Mouse (Mus musculus) kidney, postnatal 10 days (tissue): Measurements from ENCODE around the gene Csf3.

ENCODE experiments used
- DNase-seq: peaks from one replicate; pipeline ENCODE4 v3.0.0; 2021; ENCODE audit warnings: mixed read lengths

Gene Csf3

DNA sequence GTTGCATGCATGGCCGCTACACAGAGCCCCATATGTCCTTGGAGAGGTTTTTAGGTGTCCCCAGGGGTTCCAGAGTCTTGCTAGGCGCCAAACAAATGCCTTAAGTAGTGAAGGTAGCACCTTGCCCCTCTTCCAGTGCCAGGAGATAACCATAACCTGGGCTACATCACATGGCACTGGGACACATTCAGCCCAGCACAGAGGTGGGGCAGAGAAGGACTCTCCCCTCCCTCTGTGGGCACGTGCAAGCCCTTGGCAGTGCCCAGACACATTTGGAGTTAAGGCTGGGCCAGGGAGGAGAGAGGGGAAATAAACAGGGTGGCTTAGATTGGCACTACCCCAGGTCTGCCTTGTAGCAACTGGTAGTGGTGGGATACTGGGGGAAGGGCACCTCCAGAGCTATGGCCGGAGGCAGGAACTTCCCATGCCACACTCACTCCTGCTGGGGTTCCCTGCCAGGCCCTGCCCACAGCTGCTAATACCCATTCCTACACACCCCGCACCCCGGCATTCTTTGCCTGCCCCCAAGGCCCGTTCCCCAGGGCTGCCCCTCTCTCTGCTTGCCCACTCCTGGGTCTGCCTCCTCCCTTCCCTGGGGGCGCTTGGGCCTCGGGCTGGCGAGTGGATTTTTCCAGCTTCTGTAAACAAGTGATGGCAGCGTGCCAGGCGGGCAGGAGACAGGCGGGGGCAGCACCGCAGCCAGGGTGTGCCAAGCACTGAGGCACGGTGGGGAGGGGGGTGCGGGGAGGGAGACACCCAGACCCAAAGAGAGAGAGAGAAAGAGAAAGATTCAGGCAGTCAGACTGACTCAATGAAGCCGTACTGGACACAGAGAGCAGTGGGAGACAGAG is 49.5 kb downstream of the Csf3 start:
- DNase-seq, result peak; percentile 92

DNA sequence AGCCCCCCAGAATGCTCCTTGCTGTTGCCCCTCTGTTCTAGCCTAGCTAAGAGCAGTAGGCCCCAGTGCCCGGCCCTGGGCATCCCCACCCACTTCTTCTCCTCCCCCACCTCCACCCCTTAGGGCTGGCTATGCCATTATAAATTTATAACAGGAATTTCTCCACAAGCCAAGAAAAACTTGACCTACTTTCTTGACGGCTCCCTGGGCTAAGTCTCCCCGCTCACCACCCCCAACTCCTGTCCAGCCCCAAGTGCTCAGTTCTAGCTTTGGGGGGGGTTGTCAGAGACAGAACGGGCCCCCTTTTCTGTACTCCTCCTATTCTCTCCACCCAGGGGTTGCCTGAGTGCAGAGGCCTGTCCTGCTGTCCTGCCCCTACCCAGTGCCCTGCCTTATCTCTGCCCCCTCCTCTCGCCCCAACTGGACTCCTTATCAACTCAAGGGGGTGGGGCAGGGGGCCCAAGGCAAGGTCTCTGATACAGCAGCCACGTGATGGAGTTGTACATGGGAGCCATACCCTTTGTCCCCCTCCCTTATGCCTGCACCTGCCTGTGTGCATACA is 50.2 kb downstream of the Csf3 start:
- peak; percentile 77 for DNase-seq

DNA sequence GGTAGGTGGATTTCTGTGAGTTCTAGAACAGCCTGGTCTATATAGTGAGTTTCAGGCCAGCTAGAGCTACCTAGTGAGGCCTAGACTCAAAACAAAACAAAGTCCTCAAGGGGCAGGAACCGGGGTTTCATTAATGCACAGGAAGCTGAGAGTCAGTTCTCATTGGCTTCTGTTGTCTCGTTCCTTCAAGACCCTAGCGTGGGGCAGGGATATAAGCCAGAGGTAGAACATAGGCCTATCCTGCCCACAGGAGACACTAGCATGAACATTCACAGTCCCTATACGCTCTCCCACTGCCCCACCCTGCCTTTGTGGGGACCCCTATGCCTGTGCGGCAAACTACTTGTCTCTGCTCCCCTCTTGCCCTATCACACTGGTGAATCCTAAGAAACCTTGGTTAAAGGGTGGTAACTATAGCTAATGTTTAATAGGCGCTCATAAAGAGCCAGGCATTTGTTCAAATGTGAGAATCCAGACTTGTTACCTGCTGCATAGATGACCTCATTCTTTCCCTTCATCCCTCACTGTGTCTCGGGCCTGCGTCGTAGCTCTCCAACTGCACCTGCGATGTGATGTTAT is 51.6 kb downstream of the Csf3 start:
- DNase-seq, result no peak
